Mouse (Mus musculus) E14TG2a.4 (cell line): ENCODE data around the gene Gm10306.

Experiments used
- CTCF ChIP-seq: conservative IDR thresholded peaks from 2 replicates; pipeline ENCODE4 v1.5.1; 2014; ENCODE audit warnings: low read length
- POU5F1 ChIP-seq: IDR thresholded peaks from 2 replicates; pipeline ENCODE4 v1.6.1; 2014; ENCODE audit warnings: low read length, borderline replicate concordance

DNA sequence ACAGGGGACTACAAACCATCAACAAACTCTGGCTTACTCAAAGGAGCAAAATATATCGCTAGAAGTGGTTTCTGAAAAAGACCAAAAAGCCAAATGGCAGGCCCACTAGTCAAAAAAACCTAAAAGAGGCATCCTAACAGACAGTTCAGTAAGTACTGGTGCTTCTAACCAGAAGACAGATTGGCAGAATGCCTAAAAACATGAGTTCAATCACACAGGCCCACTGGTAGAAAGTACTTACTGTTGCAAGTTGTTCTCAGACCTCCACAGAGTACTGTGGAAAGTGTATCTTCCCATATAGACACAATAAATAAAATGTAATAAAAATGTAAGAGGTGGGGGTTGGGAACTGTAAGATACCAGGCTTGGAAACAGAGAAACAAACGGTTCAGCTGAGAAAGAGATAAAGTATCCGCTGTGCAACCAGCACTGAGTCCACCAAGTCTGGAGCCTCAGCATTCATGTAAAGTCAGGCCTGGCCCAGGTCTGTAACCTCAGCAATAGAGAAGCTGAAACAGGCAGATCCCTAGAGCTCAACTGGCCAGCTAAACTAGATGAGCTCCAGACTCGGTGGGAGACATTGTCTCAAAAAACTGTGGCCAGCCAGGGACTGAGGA lies 35.5 kb downstream of the Gm10306 start:
- TF ChIP-seq CTCF (no peak), POU5F1 (no peak)
